Mouse (Mus musculus) urinary bladder, postnatal 14 days (tissue): ENCODE data around the gene Ccl8.

Experiments
- DNase-seq: peaks from one replicate; pipeline ENCODE4 v3.0.0; 2021; ENCODE audit warnings: low spot score

Ccl8 gene

GRCm38 (mm10) chr11:82114885-82115284, at the start of gene Ccl8:
Gene Ccl8, plus strand, starts transcription at chr11:82115185.
- no peak for DNase-seq

- no peak for DNase-seq
These were observed 47.9 kb upstream of the Ccl8 start for GRCm38 (mm10) chr11:82066953-82067571.

GRCm38 (mm10) chr11:82071076-82071475, 43.9 kb upstream of the Ccl8 start:
- no peak for DNase-seq

- DNase-seq, result no peak
These were observed 42.6 kb upstream of the Ccl8 start for GRCm38 (mm10) chr11:82072374-82072773.

GRCm38 (mm10) chr11:82072984-82073383, 42.0 kb upstream of the Ccl8 start:
- no peak for DNase-seq

GRCm38 (mm10) chr11:82073686-82074085, 41.3 kb upstream of the Ccl8 start:
- DNase-seq, result no peak

- no peak for DNase-seq
These were observed 38.0 kb upstream of the Ccl8 start for GRCm38 (mm10) chr11:82077031-82077430.

- no peak for DNase-seq
These were observed 36.8 kb upstream of the Ccl8 start for GRCm38 (mm10) chr11:82078136-82078730.

GRCm38 (mm10) chr11:82080865-82081264, 34.1 kb upstream of the Ccl8 start:
- DNase-seq, result no peak

- DNase-seq, result no peak
These were observed 30.6 kb upstream of the Ccl8 start for GRCm38 (mm10) chr11:82084360-82084759.

- DNase-seq, result no peak
These were observed 15.3 kb upstream of the Ccl8 start for GRCm38 (mm10) chr11:82099511-82100323.

GRCm38 (mm10) chr11:82101087-82101486, 13.9 kb upstream of the Ccl8 start:
- no peak for DNase-seq

- no peak for DNase-seq
These were observed 13.5 kb upstream of the Ccl8 start, which contains the start of gene Ccl12 for GRCm38 (mm10) chr11:82101529-82101928. Gene Ccl12, plus strand, starts transcription at chr11:82101845.

- no peak for DNase-seq
These were observed 5.4 kb upstream of the Ccl8 start for GRCm38 (mm10) chr11:82109611-82110010.

- DNase-seq, result no peak
These were observed 4.4 kb upstream of the Ccl8 start for GRCm38 (mm10) chr11:82110372-82111248.

GRCm38 (mm10) chr11:82116041-82116440, 1.1 kb downstream of the Ccl8 start:
- DNase-seq, result no peak

- no peak for DNase-seq
These were observed 18.0 kb downstream of the Ccl8 start for GRCm38 (mm10) chr11:82132977-82133376.

- no peak for DNase-seq
These were observed 21.2 kb downstream of the Ccl8 start for GRCm38 (mm10) chr11:82136196-82136595.

GRCm38 (mm10) chr11:82139492-82140094, 24.6 kb downstream of the Ccl8 start:
- DNase-seq, result peak; percentile 15

- DNase-seq, result no peak
These were observed 44.1 kb downstream of the Ccl8 start for GRCm38 (mm10) chr11:82159126-82159525.

GRCm38 (mm10) chr11:82163285-82163684, 48.3 kb downstream of the Ccl8 start:
- no peak for DNase-seq
